Mouse (Mus musculus) megakaryocyte-erythroid progenitor cell, adult 5-6 weeks (primary cell): ENCODE data around the gene Krt16. TPM values are rescaled to one million over a fixed set of nuclear protein-coding genes. Genes with fewer than 3 reads are reported as not detected.
A peak's percentile ranks its signal among the peaks of the same experiment; 100 is the strongest.

Experiments used
- ATAC-seq: replicated peaks from 2 replicates; pipeline ENCODE4 v1.8.0; 2016; ENCODE audit warnings: mild to moderate bottlenecking, inconsistent platforms; ENCODE audit not compliant: severe bottlenecking, poor library complexity, low FRiP score, low TSS enrichment
- total RNA-seq, 2 experiments: library from RNA; stranded (forward) in 1 of 2; stranded (reverse) in 1 of 2; fragments of 200-1000, 215-1000 nt in 1 of 2; fragments of >200 nt in 1 of 2; fragmentation: Nextera tagmentation in 1 of 2; gene quantifications; 2 replicates each; pipeline ENCODE4 v1.2.3; 2014 to 2017

The Krt16 gene
- total RNA-seq (2014; fragmentation: Nextera tagmentation) (not detected in 2 replicates), total RNA-seq (2017) (not detected in 2 replicates)

DNA sequence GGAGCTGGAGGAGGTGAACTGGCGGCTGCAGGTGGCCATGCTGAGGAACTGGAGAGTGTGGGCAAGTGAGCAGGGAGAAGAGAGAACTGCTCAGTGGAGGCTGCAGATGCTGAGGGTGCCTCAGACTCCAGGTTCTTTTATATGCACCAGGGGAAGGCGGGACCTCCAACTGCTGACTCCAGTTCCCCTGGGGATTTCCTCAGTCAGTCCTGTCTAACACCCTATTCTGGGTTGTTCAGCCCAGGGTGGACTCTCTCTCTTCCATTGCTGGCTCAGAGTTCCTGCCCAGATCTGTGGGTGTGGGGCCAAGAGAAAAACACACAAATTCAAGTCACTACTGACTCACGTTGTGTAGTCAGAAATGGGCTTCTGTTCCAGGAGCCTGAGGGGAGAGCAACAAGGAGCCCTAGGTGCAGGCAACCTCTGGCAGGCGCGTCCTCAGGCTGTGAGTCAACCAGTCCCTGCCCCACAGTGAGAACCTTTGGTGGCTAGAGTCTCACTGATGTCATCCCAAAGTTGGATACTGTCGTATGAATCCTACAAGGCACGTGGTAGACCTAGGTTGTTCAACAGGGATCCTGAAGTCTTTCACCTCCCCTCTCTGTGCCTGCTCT lies at the start of gene Krt16:
TSS of gene Krt16 (minus strand) at position 51 of the 614 bp plus-strand sequence.
- no peak for ATAC-seq

DNA sequence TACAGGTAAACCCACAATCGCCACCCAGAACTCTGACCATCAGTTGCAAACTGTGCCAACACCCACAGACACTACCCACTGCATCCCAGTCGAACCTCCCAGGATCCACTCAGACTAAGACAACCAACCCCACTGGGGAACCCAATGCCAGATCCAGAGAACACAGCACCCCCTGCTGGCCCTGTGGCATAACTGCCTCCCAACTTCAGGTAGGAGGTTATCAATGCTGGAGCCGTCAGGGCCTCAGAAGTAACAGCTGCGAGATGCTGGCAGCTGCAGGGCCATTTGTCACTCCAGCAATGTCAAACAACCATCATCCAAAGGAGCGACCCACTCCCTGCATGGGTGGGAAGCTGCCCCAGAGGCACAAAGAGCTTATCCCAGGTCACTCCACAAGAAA lies 49.1 kb upstream of the Krt16 start:
- ATAC-seq: peak; percentile 62

DNA sequence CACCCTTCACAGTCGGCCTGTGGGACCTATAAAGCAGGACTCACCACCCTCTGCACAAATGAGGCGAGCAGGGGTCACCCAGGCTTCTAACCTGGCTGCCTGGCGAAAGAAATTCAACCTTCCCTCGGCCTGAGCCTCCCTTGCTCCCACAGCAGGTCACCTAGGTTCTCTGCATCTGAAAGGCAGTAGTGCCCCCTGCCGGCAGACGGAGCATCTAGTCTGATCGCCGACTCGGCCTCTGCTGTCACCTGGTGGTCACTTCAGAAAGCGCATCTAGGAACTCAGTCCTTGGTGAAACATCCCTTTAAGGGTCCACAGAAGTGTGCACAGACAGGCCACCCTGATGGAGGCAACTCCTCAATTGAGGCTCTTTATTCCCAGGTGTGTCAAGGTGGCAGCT lies 46.6 kb upstream of the Krt16 start:
- ATAC-seq: peak; percentile 81

DNA sequence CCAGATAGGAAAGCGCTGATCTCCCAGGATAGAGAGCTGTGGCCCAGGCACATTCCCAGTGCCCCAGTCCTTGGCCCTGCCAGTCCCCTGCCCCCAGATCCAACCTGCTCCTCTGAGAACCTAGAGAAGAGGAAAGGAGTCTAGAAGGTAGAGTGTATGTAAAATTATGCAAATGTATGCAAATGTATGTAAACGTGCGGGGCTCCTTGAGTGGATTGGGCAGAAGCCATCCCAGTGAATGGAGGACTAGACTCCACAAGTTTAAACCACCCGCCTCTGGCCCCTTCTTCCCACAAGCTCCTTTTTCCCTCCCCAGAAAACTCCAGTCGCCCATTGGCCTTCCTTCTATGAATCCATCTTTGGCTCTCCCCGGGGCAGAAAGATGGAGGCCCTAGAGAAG lies 44.2 kb upstream of the Krt16 start:
- no peak for ATAC-seq

DNA sequence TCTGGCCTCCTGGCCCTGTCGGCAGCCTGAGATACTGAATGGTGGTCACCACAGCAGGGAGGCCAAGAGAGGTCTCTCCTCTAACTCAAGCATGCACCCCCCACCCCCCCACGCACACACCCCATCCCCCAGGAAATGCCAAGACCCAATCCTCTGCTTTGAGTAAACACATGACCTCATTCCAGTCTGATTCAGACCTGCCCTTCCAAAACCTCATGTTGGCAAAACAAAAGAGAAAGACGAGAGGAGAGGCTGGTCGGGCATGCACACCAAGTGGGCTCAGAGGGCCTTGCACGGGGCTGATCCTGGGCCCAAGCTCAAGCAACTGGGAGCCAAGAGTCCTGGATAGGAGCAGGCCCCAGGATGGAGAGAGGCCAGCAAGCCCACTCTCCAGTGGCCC lies 41.5 kb upstream of the Krt16 start:
- ATAC-seq: no peak

DNA sequence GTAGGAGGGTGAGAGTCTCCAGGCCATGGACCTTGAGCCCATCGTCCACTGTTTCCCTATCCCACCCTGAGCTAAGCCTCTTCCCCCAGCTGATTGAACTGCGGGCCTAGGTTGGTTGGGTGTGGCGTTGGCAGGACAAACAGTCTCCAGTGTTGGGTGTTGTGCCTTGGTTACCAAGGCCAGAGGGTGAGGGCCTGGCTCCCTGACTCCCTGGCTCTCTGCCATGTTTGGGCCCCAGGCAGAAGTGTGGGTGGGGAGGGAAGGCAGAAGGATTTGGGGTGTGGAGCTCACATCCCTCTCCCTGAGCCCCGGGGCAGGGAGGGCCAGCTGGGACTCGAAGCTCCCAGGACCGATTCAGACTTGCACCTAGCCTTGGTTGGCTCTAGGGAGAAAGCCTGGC lies 40.2 kb upstream of the Krt16 start:
- no peak for ATAC-seq

DNA sequence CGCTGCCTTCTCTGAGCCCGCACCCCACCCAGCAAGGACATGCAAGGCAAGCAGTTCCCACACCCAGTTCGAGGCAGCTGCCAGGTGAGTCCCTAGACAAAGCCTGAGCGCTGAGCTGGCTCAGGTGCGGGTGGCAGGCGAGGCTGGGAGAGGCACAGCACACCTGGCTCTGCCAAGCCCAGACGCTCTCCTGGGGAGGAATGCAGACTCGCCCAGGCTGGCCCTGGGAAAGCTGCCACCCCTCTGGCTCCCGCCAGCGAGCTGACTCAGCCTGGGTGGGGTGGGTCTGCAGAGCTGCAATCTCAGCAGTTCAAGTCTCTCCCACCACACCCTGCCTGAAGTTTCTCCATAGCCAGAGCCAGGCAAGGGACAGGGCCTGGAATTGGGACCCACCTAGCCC lies 38.3 kb upstream of the Krt16 start:
- ATAC-seq: no peak

DNA sequence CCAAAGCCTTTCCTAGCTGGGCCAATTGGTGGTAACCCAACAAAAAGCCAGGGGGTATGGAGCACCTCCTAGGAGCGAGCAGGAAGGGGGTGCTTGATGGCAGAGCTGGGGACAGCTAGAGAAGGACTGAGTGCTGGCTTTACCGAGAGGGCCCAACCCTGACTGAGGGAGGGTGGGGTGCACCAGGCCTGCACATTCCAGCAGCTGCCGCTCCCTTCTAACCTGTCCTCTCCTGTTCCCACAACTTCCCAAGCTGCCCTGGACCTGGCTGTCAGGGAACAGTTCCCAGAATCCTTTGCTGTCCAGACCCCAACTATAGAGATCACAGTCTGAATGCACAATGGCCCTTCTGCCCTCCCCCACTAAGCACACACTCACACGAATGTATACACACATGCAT lies 36.3 kb upstream of the Krt16 start:
- no peak for ATAC-seq

DNA sequence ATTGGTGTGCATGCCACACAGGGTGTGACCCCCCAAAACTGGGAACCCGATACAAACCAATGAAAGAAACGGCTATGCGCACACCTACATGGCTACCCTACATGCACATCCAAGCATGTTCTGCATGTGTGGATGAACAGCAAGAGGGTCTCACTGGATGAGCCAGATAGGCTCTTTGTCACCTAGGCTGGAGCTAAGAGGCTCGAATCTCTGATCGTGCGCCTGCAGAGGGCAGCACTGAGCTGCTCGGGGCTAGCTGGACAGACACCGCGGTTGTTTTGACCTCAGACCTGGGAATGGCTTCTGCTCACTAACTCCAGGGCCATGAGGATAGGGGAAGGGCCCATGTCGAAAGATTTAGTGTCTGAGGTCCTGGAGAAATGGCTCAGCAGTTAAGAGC lies 33.8 kb upstream of the Krt16 start:
- ATAC-seq: peak; percentile 76

DNA sequence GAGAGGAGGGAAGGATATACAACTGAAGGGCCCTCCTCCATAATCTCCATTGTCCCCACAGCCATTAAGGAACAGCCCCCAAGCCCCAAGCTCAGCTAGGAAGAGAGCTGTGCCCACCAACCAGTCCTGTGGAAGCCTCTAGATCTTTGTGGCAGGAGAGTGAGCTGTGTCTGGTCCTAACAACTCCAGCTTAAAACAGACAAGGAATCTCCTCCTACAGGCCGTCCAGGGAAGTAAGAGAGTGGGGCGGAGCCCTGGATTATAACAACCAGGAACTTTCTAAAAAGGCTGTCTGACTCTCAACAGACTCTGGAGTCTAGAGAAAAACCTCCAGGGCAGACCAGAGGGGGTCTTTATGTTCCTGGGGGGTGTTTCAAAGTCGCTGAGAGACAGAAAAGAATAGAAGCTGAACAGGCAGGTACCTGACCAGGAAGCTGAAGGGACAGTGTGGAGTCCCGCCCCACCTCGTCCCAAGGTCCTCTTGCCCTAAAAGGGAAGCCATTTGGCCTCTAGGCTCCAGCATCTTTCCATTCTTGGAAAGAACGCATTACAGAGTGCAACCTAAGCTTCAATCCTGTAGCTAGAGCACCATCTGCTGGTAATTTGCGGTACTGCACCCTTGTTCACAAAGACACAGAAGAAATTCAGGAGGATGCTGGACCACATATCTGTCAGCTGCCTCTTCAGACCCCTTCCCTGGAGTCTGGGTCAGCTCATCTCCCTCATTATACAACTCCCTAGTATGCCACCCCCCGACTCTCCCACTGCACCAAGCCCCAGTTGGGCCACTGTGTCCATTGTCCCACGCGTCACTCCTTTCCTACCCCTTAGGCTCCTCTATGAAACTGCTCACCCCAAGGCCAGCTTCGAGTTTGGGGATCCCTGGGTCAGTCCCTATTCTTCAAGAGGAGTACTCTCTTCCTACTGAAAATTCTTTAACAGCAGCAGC lies 33.2 kb upstream of the Krt16 start:
- ATAC-seq: peak; percentile 69

DNA sequence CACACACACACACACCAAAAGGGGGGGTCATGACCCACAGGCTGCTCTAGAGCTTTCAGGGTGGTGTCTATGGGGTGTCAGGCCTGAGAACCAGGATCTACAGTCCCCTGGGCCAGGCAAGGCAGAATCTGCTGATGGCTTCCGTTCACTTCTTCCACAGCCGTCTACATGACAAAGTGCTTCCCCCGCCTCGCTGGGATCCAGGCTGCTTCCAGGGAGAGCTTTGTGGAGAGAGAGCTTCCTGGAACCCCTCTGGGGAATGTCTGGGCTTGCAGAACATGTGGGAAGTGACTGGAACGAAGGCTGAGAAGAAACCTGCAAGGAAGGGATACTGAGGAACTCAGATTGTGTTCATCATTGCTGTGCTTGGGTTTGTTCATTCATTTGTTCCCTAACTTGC lies 30.1 kb upstream of the Krt16 start:
- no peak for ATAC-seq

DNA sequence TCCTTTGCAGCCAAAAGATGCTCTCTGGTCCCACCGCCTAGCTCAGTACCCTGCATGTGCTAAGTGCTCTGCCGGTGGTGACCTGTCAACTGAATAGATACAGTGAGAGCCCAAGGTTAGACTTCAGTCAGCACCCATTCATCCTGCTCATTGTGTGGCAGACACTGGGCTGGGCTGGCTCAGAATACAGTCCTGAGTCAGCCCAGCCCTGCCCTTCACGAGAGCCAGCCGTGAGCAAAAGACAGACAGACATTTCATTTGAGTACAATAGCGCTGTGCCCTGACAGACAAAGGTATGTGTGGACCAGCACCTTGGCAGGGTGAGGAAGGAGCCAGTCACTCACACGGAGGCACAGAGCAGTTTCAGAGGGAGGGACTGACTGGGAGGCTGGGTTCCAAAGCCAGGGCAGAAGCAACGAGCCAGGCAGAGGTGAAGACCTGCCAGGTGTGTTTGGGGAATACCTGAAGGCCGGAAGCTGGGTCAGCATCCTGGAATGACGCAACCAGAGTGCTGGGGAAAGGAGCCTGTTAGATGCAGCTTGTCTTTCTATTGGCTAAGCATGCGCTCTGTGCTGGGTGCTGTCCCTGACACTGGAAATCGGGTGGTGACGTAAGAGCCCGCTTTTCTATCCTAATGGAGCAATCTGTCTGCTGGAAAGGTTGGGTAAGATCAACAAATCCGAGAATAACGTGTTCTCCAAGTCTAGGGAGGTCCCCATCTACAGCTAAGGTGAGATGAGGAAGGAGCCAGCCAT lies 29.2 kb upstream of the Krt16 start:
- no peak for ATAC-seq

DNA sequence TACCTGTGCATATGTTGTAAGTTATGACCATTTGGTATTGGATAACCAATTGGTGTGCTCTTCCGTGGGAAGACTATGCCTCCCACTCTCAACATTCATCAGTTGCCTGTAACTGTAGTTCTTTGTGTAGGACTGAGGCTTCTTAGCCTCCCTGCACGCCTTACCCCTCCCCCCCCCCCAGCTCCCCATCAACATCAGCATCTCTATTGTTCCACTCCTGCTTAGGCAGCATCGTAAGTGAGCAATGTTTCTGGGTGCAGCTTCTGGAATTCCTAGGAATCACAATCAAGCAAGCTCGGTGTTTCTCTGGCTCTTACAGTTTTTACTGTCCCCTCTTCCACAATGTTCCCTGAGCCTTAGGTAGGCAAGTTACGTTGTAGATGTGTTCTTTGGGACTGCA lies 26.8 kb upstream of the Krt16 start:
- no peak for ATAC-seq

DNA sequence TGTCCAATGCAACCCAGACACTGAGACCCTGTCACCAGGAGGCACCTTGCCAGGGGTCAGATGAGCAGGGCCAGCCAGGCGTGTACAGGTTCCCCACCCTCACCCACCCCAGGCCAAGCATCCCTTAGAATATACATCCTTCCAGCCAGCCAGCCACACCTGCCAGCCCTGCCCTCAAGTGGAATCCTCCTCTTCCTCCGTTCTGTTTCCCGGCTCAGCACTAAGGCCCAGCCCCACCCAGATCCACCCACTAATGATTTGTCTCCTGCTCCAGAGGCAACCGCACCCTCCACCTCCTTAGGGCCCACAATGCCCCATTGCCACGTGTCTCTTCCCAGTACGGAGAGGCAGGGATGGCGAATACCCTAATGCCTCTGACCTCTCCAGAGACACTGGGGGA lies 26.0 kb upstream of the Krt16 start:
- no peak for ATAC-seq

DNA sequence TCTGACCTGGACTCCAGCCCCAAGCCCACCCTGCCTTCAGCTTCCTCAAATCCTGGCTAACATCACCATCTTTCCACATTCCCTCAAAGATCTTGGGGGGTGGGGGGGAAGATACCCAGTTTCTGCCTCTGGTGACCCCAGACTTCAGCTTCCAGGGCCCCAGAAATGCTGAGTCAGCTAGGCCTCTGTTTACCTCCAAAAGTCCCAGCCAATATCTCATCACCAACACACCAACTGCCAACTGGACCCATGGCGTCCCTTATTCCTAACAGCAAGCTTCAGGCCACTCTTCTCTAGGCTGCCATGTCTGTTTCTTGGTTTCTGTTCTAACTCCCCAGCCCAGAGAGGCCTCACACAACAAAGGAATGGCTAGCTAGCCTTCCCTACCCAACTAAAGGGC lies 23.2 kb upstream of the Krt16 start:
- no peak for ATAC-seq

DNA sequence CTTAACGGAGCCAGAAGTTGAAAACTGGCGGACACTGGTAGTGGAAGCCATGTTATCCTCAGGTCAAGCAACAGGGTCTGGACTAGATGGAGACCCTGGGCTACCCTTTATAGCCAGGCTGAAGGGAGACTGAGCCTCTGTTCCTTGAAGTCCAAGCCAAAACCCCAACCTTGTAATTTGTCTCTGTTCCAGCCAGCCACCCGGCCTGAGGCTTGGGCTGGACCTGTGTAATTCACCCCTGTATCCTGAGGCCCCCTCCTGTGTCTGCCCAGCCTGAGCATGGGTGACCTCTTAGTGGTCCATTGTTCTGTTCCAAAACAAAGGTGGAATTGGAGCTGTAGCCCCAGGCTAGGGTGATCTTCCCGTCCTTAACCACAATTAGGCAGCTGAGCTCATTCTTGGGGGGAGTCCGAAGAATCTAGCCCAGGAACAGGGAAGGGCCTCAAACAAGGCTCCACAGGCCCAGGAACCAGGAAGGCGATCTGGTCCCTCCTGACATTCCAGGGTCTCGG lies 21.2 kb upstream of the Krt16 start, which contains the start of gene Krt42:
TSS of gene Krt42 (minus strand) at position 51 of the 512 bp plus-strand sequence.
- ATAC-seq: no peak

DNA sequence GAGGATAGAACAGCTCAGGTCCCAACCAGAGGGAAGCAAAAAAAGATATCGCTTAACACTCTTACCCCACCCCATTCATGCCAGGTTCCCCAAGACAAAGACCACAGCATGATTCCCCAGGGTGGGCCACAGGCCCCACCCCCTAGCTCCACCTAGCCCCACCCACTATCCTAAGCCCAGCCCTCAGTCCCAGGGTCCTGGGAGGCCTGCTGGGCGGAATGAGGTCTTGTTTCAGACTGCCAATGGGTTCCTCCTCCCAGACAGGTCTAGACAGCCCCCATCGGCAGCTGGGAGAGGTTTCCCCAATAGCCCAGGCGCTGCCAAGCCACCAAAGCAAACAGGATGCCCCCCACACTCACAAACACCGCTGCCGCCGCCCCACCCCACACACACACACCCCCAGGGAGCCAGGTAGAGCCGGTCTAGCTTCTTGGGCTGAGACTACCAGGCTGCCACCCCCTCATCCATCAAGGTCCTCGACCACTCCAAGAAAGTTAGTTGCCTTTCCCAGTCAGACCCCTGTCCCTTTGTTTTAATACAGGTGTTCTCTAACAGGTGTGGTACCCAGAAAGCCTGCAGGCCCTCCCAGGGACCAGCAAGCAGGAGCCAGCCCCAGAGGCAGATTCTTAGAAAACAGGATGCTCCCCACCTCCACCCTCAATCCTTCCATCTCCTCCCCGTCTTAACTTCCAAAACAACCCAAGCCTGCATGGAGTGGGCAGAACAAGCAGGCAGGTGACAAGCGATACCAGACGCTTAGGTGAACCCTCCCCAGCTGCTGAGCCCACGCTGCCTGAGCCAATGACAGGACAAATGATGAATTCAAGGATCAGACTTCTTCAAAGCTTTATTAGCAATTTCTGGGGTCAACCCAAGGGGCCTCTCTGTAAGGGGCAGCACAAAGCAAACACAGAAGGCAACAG lies 13.6 kb upstream of the Krt16 start:
- ATAC-seq: no peak

DNA sequence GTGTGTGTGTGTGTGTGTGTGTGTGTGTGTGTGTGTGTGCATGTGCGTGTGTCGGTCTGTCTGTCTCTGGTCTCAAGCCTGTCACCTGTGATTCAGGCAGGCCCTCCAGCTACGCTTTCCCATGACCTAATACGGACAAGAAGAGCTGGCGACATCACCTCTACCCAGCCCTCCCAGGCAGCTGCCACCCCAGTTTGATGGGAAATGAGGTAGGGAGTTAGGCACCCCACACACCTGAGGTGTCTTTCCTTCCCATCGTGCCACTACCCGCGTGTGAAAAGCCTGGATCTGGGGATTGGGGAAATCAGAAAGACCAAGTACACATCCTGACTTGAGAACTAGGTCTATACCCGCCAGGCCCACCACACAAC lies 12.5 kb upstream of the Krt16 start:
- ATAC-seq: no peak
